Mouse (Mus musculus) megakaryocyte progenitor cell, adult 5-6 weeks (primary cell): ENCODE results near the gene Otos. TPM values are rescaled to one million over a fixed set of nuclear protein-coding genes. Genes with fewer than 3 reads are reported as not detected.

Experiments
- ATAC-seq: replicated peaks from 2 replicates; pipeline ENCODE4 v1.8.0; 2016; ENCODE audit warnings: mild to moderate bottlenecking, moderate TSS enrichment, inconsistent platforms; ENCODE audit not compliant: poor library complexity
- total RNA-seq, 2 experiments: library from RNA; stranded (forward) in 1 of 2; stranded (reverse) in 1 of 2; fragments of 157-497, 149-512 nt in 1 of 2; fragments of 200-1000 nt in 1 of 2; gene quantifications; 2 replicates each; pipeline versions ENCODE4 v1.2.3 to v1.2.4; 2015 to 2017

Gene Otos
- 2.4 and 5.2 TPM in 2 replicates for total RNA-seq (2015)
- total RNA-seq (2017): 2.7 and 5.0 TPM in 2 replicates

DNA sequence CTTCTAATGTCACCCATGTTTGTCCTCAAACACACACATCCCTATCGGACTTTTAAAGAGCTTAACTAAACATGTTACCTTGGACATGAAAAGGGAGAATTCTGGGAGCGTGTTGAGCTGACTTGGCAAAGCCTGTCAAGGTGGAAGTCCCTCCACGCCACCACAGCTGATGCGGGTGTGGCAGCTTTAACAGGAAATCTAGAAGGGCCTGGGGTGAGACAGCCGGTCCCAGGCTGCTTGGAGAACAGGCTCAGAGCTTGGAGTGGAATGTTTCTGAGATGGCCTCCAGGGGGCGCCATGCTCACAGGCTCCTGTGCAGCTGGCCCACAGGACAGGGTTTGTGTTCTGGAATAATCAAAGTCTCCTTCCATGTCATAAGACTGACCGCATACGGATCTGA lies at the start of gene Otos:
Gene Otos (minus strand): TSS at position 169 of the 400 bp plus-strand sequence.
- peak; percentile 82 for ATAC-seq

DNA sequence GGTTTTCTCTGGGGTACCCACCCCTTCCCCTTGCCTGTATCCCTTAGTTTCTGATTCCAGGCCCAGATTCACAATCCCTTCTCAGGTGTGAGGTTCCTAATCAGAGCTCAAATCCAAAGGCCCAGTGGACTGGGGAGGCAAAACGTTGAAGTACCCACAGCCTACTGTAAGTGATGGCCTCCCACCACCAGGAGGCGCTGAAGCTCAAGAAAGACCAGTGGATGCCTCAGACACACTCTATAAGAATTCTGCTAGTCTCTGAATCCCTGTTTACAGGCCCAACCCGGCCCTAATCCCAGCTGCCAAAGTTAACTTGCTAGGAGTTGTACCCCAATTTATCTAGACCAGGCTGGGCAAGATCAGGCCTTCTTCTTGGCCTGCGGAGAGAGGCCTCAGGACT lies 48.2 kb upstream of the Otos start:
- ATAC-seq: peak; percentile 73

DNA sequence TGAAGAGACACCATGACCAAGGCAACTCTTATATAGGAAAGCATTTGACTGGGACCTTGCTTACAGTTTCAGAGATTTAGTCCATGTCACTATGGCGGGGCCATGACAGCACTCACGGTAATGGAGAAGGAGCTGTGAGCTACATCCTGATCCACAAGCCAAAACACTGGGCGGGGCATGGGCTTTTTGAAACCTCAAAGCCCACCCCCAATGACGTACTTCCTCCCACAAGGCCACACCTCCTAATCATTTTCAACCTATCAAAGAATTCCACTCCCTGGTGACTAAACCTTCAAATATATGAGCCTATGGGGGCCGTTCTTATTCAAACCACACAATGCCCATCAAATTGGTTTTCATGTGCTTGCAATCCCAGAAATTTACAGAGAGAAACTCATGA lies 47.1 kb upstream of the Otos start:
- ATAC-seq: no peak

GRCm38 (mm10) chr1:92691166-92691844 lies 42.7 kb upstream of the Otos start:
- ATAC-seq: peak; percentile 92

DNA sequence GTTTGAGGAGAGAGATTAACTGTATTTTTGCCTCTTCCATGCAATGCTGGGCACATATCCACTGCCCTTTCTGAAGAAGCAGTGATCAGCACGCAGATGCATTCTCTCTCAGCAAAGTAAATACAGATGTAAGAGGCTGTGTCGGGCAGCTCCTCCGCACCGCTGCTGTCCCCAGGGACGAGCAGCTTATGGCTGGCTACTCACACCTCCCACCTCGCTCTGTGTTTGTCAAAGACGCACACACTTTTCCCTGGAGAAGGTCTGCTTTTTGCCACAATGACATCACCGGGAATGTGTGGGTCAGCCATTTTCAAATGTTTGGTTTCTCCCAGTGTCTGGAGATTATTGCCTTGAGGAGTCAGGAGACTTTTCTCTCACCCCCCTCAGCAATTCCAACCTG lies 38.4 kb upstream of the Otos start:
- no peak for ATAC-seq

DNA sequence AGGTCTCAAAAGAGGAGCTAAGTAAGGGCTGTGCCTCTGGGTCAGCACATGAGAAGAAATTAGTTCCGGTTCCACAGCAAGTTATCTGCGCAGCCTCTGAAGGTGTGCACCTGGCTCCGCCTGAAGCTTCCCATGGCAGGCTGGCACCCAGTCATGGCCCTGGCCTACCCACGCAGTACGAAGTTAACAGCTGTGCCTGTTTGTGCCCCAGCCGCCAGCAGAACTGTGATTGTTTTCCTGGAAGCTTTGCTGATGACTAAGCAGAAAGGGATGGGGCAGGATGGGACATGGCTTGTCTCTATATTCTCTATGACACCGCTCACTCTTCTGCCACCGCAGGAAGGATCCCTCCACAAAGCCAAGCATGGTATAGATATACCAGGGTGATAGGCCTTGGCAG lies 34.5 kb upstream of the Otos start:
- ATAC-seq: no peak

DNA sequence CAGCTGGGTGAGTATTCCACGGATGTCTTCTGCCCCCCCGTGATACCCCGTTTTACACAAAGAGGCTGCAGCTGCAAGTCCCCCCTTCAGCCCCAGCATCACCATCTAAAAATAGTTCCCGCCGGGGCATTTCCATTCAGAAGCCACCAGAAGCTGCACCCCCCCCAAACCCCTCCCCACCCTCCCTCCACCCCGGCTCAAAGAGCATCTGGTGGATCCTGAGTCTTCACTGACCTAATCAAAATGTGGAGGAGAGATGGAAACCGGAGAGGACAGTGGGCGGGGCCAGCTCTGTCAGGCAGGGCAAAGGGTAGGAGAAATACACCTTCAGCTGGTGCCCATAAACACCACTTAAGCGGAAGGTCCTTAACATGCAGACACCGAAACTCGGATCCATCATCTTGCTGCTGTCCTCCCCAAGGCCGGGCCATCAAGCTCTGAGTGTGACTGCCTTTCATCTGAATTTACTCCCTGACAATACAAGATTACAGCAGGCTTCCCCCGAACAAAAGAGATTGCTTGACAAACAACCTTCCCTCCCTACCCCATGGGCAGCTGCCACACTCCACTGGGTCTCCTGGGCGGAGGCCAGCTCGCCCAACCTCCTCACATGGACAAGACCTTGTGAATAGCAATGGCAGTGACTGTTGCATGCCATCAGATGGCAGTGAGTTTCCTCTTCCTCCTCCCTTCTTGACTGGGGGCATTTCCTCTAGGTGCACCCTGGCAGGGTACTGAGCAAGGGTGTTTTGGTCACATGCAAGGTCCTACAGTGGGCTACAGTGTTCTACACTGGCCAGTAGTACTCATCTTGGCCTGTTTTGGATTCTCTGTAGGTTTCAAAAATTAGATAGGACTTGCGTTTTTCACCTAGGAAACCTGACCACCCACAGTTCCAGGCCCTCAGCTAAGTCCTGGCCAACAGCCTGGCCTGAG lies 32.3 kb upstream of the Otos start:
- ATAC-seq: no peak

GRCm38 (mm10) chr1:92678757-92679156 lies 30.1 kb upstream of the Otos start:
- ATAC-seq: 0 out of 2 replicates have a peak, but pooled peaks have one; percentile 20

- ATAC-seq: no peak
Measured at GRCm38 (mm10) chr1:92676676-92676975, 28.0 kb upstream of the Otos start.

DNA sequence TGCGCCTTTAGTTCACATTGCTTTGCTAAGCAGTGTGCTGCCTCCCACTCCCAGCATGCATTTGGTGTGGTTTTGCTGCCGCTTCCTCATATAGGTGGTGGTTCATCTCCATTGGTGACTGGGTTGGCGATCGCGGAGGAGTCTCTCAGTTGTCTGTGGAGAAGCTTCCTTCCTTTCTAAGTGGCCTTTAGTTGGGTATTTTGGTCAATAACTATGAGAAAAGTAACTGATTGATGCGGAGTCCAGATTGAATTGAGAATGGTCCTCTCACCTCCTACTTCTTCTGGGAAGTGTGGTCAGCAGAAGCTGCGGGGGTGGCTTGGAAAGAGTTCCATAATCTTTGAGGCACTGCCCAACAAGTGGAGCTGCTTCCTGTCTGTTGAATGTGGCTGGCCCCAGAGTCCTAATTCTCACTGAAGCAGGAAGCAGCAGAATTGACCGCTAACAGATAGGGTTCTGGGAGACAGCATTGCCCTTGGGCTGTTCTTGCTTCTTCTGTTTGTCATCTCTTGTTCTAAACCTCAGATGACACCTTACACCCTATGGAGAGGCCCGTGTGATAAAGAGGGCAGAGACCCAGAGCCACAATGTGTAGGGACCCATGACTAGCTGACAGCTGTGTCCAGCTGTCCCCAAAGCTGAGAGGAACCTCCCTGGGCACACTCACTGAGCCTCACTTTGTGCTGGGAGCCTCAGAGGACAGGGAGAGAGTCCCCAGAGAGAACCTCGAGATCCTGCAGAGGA lies 27.5 kb upstream of the Otos start:
- peak; percentile 75 for ATAC-seq

GRCm38 (mm10) chr1:92673258-92673782 lies 24.7 kb upstream of the Otos start:
- no peak for ATAC-seq

DNA sequence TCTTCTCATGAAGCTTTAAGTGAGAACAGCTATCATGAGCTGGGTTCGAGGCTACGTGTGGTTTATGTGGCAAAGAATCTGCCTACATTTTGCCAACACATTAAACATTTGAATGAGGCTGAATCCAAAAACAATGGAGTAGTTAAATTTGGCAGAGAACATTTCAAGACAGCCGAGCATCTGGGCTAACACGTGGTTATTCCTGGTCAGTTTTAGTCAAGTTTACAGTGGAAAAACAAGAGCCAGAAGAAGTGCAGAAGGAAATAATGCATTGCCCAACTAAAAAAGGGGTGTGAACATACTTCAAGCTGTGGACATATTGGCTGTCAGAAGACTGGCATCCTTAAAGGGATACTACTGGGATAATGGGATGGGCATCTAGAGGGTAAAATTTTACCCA lies 22.7 kb upstream of the Otos start:
- no peak for ATAC-seq

DNA sequence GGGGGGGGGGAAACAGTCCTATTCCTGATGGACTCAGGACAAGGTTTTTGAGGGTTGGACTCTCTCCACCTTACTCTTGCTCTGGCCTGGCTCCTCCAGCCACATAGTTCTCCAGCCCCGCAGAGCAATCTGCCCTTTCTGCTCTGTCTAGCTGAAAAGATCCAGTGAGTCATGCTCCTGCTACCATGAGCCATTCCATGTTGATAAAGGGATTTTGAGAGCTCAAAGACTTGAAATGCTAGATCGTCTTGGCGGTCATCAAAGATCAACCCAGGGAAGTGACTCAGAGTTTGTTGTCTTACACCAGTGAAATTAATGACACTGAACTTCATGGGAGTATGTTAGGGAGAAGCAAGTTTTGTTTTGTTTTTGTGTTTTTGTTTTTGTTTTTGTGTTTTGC lies 20.8 kb upstream of the Otos start:
- no peak for ATAC-seq

DNA sequence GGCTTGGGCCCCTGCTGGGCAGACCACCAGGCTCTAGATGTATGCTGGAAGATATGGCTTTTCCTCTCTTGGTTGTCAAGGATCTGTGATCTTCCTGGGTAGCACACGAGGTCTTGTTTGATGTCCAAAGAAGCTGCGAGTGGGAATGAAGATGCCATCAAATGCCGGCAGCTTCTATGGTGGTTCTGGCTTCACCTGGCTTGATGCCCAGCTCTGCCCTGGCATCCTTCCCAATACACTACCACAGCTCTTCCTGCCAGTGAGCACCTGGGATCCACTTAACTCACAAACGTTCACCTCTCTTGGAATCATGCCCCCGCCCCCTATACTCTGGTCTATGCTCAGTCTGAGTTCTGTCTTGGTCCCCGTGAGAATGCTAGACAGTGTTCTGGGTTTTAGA lies 18.5 kb upstream of the Otos start:
- ATAC-seq: no peak

DNA sequence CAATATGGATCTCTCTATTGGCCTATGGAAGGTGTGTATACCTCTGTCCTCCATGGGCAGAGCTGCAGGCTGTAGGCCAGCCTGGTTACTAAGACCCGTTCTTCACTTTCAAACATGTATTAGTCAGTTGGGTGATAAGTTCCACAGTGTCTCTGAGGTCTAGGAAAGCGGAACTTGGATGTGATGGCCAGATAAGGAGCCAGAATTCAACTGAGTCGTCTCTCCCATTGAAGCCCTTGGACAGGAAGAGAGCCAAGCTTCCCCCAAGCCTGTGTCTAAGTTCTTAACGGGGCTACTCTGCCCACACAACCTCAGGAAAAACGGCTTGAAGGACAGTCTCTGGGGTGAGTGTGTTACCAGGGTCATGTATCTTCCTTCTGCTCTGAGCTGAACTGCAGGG lies 10.8 kb upstream of the Otos start:
- peak; percentile 83 for ATAC-seq

- ATAC-seq: no peak
Measured at GRCm38 (mm10) chr1:92657025-92657820, 8.6 kb upstream of the Otos start.

- ATAC-seq: no peak
Measured at GRCm38 (mm10) chr1:92654676-92655075, 6.0 kb upstream of the Otos start.

- ATAC-seq: no peak
Measured at GRCm38 (mm10) chr1:92653179-92653578, 4.5 kb upstream of the Otos start.

GRCm38 (mm10) chr1:92651467-92651866 lies 2.8 kb upstream of the Otos start:
- no peak for ATAC-seq

GRCm38 (mm10) chr1:92648197-92648596 lies 444 bp downstream of the Otos start:
- ATAC-seq: peak; percentile 52

DNA sequence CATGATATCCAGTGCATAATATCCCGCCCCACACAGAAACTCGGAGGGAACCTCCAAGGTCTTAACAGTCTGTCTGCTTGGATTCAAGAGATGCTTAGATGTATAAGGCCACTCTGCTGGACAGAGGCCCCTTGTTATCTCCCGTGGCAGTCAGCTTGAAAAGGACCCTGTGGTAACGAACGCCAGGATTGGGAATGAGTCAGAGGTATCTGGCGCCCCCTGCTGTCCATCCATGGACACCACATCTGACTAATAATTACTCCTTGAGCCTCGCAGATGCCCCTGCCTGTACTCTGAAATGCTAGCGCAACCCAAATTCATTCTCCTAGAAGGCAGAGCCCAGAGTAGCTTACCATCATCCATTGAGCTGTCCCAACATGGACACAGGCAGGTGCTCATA lies 889 bp downstream of the Otos start:
- peak; percentile 74 for ATAC-seq
